Mouse (Mus musculus) forebrain, embryonic 14.5 days (tissue): ENCODE measurements around the gene Cyth4. TPM values are rescaled to one million over a fixed set of nuclear protein-coding genes. Genes with fewer than 3 reads are reported as not detected.
A peak's percentile ranks its signal among the peaks of the same experiment; 100 is the strongest.

Experiments
- ATAC-seq: fragments of 200-750 bp; cut with Nextera tagmentation; 2 replicates; pipeline ENCODE4 v1.8.0; 2017; ENCODE audit warnings: mild to moderate bottlenecking, moderate library complexity
- DNase-seq: peaks from one replicate; pipeline ENCODE4 v3.0.0-alpha.2; 2015; ENCODE audit warnings: low spot score
- H3K27ac ChIP-seq: fragments of 300-500 bp; sonication (generic); 2 replicates; pipeline ENCODE4 v1.5.1; 2014; ENCODE audit warnings: low read depth, mild to moderate bottlenecking, control low read depth, low read length, moderate library complexity
- H3K27me3 ChIP-seq: fragments of 300-500 bp; sonication (generic); replicated peaks from 2 replicates; pipeline ENCODE4 v1.6.1; 2014; ENCODE audit warnings: low read length, control low read depth, mixed read lengths; ENCODE audit not compliant: control insufficient read depth, insufficient read depth
- H3K36me3 ChIP-seq: fragments of 300-500 bp; sonication (generic); 2 replicates; pipeline ENCODE4 v1.6.1; 2014; ENCODE audit warnings: low read length, control low read depth; ENCODE audit not compliant: control insufficient read depth, insufficient read depth
- H3K4me1 ChIP-seq: fragments of 300-500 bp; sonication (generic); 2 replicates; pipeline ENCODE4 v1.6.1; 2014; ENCODE audit warnings: antibody characterized with exemption, low read length, control low read depth; ENCODE audit not compliant: control insufficient read depth, insufficient read depth
- H3K4me2 ChIP-seq: fragments of 300-500 bp; sonication (generic); 2 replicates; pipeline ENCODE4 v1.6.1; 2014; ENCODE audit warnings: mild to moderate bottlenecking, control low read depth, low read length
- H3K4me3 ChIP-seq: fragments of 300-500 bp; sonication (generic); 2 replicates; pipeline ENCODE4 v1.5.1; 2014; ENCODE audit warnings: low read depth, low read length, control low read depth
- H3K9ac ChIP-seq: fragments of 300-500 bp; sonication (generic); 2 replicates; pipeline ENCODE4 v1.6.1; 2014; ENCODE audit warnings: mild to moderate bottlenecking, low read length, control low read depth, moderate library complexity
- H3K9me3 ChIP-seq: fragments of 300-500 bp; sonication (generic); replicated peaks from 2 replicates; pipeline ENCODE4 v1.6.1; 2016; ENCODE audit warnings: low read length, control low read depth, mixed read lengths; ENCODE audit not compliant: control insufficient read depth
- WGBS: fragments of 180-500 bp; shearing (Covaris S2); extraction: QIAGEN DNeasy Blood & Tissue Kit; methylation state at CpG from one replicate; pipeline ENCODE4 v1.1.7; 2014; 5-methylcytosine and 5-hydroxymethylcytosine counted together
- polyA plus RNA-seq: library from polyadenylated mRNA; unstranded; fragments of >200 nt; fragmentation: Nextera tagmentation; extraction: Ambion mirVana; gene quantifications from 2 replicates; pipeline ENCODE4 v1.2.1, GENCODE M21; 2014

Cyth4 gene
- polyA plus RNA-seq, 1 experiment from 2014 or later = 2.4 TPM

- 0 out of 2 replicates have a peak overlapping the region, but pooled peaks have one; percentile 69 for H3K27ac ChIP-seq
- no peaks in the 10 kb centered on the region for H3K36me3 ChIP-seq
- 9% methylated on average over 5 of the region's 5 CpGs for WGBS
- no peaks in the 10 kb centered on the region for H3K27me3 ChIP-seq
- no peak overlapping the region for H3K4me2 ChIP-seq
- H3K4me1 ChIP-seq = peaks cover 4% of the 10 kb centered on the region; the same call in 1 of the 2 replicates
- no peak overlapping the region for H3K4me3 ChIP-seq
- ATAC-seq (peak; percentile 58), DNase-seq (peak; percentile 80)
- no peak overlapping the region for H3K9ac ChIP-seq
- H3K9me3 ChIP-seq = no peaks in the 10 kb centered on the region
Observed at GRCm38 (mm10) chr15:78623426-78623825, 26.6 kb downstream of the Cyth4 start.

- Histone ChIP-seq H3K4me1 (peaks cover 4% of the 10 kb centered on the region; the same call in 1 of the 2 replicates), H3K27ac (peak overlapping the region; percentile 69), H3K27me3 (no peaks in the 10 kb centered on the region), H3K36me3 (no peaks in the 10 kb centered on the region), H3K9ac (no peak overlapping the region), H3K9me3 (no peaks in the 10 kb centered on the region), H3K4me2 (no peak overlapping the region), H3K4me3 (no peak overlapping the region)
- 35% methylated on average over 13 of the region's 13 CpGs for WGBS
- ATAC-seq (peak; percentile 52; the same call in 1 of the 2 replicates), DNase-seq (peak; percentile 73)
Observed at GRCm38 (mm10) chr15:78624431-78624950, 27.6 kb downstream of the Cyth4 start.

- no peak overlapping the region for H3K9ac ChIP-seq
- ATAC-seq = peak; percentile 38; the same call in 1 of the 2 replicates
Observed at GRCm38 (mm10) chr15:78624961-78625360, 28.1 kb downstream of the Cyth4 start.

GRCm38 (mm10) chr15:78626285-78626684, 29.4 kb downstream of the Cyth4 start:
- Histone ChIP-seq H3K9me3 (no peaks in the 10 kb centered on the region), H3K27ac (no peak overlapping the region), H3K36me3 (no peaks in the 10 kb centered on the region), H3K4me2 (no peak overlapping the region), H3K4me3 (no peak overlapping the region), H3K9ac (no peak overlapping the region), H3K4me1 (peaks cover 7% of the 10 kb centered on the region), H3K27me3 (no peaks in the 10 kb centered on the region)
- 85% methylated on average over 13 of the region's 13 CpGs for WGBS
- DNase-seq = no peak
- no peak for ATAC-seq

More at GRCm38 (mm10) chr15:78624961-78625360, 28.1 kb downstream of the Cyth4 start:
- Histone ChIP-seq H3K27ac (no peak overlapping the region), H3K36me3 (no peaks in the 10 kb centered on the region), H3K4me3 (no peak overlapping the region), H3K4me1 (peaks cover 4% of the 10 kb centered on the region; the same call in 1 of the 2 replicates), H3K27me3 (no peaks in the 10 kb centered on the region), H3K4me2 (no peak overlapping the region), H3K9me3 (no peaks in the 10 kb centered on the region)
- WGBS = 58% methylated on average over 3 of the region's 3 CpGs
- DNase-seq = no peak

GRCm38 (mm10) chr15:78632387-78632786, 35.5 kb downstream of the Cyth4 start:
- Histone ChIP-seq H3K27ac (no peak overlapping the region), H3K36me3 (no peaks in the 10 kb centered on the region), H3K9me3 (no peaks in the 10 kb centered on the region), H3K4me1 (peaks cover 39% of the 10 kb centered on the region), H3K4me2 (no peak overlapping the region), H3K9ac (no peak overlapping the region), H3K27me3 (no peaks in the 10 kb centered on the region), H3K4me3 (no peak overlapping the region)
- ATAC-seq (no peak), DNase-seq (peak; percentile 51)
- 41% methylated on average over 2 of the region's 2 CpGs for WGBS

GRCm38 (mm10) chr15:78633413-78633812, 36.6 kb downstream of the Cyth4 start:
- no peaks in the 10 kb centered on the region for H3K9me3 ChIP-seq
- no peaks in the 10 kb centered on the region for H3K27me3 ChIP-seq
- no peaks in the 10 kb centered on the region for H3K36me3 ChIP-seq
- H3K27ac ChIP-seq = peak overlapping the region; percentile 57
- no peak for ATAC-seq
- no peak overlapping the region for H3K4me2 ChIP-seq
- peak; percentile 55 for DNase-seq
- no peak overlapping the region for H3K4me3 ChIP-seq
- H3K9ac ChIP-seq = no peak overlapping the region
- H3K4me1 ChIP-seq = peaks cover 47% of the 10 kb centered on the region
- 49% methylated on average over 5 of the region's 5 CpGs for WGBS

GRCm38 (mm10) chr15:78634095-78634737, 37.4 kb downstream of the Cyth4 start:
- H3K9me3 ChIP-seq = no peaks in the 10 kb centered on the region
- H3K27me3 ChIP-seq = no peaks in the 10 kb centered on the region
- ATAC-seq (peak; percentile 68), DNase-seq (peak; percentile 93)
- H3K27ac ChIP-seq = peak overlapping the region; percentile 57
- no peak overlapping the region for H3K9ac ChIP-seq
- H3K4me1 ChIP-seq = peaks cover 49% of the 10 kb centered on the region
- no peaks in the 10 kb centered on the region for H3K36me3 ChIP-seq
- H3K4me3 ChIP-seq = no peak overlapping the region
- no peak overlapping the region for H3K4me2 ChIP-seq
- WGBS = 26% methylated on average over 10 of the region's 10 CpGs

- no peak for ATAC-seq
- H3K27me3 ChIP-seq = no peaks in the 10 kb centered on the region
- H3K4me1 ChIP-seq = peaks cover 49% of the 10 kb centered on the region
Observed at GRCm38 (mm10) chr15:78635231-78635630, 38.4 kb downstream of the Cyth4 start.

GRCm38 (mm10) chr15:78643633-78644032, 46.8 kb downstream of the Cyth4 start:
- Histone ChIP-seq H3K9ac (no peak overlapping the region), H3K27ac (no peak overlapping the region), H3K4me1 (0 out of 2 replicates have a peak, but pooled peaks cover 4% of the 10 kb centered on the region), H3K36me3 (no peaks in the 10 kb centered on the region), H3K9me3 (no peaks in the 10 kb centered on the region), H3K4me3 (no peak overlapping the region), H3K27me3 (no peaks in the 10 kb centered on the region), H3K4me2 (no peak overlapping the region)
- DNase-seq = no peak
- ATAC-seq = no peak
- 21% methylated on average over 6 of the region's 6 CpGs for WGBS

More at GRCm38 (mm10) chr15:78635231-78635630, 38.4 kb downstream of the Cyth4 start:
- DNase-seq = no peak
- no peaks in the 10 kb centered on the region for H3K36me3 ChIP-seq
- H3K9me3 ChIP-seq = no peaks in the 10 kb centered on the region
- no peak overlapping the region for H3K4me2 ChIP-seq
- H3K27ac ChIP-seq = no peak overlapping the region
- H3K9ac ChIP-seq = no peak overlapping the region
- no peak overlapping the region for H3K4me3 ChIP-seq
- 51% methylated on average over 7 of the region's 7 CpGs for WGBS
